Mouse (Mus musculus) cerebellum, postnatal 10 days (tissue): Measurements from ENCODE around the gene Ros1.
A peak's percentile ranks its signal among the peaks of the same experiment; 100 is the strongest.

Experiments
- DNase-seq, 2 experiments: peaks; one replicate each; pipeline ENCODE4 v3.0.0; 2021; ENCODE audit warnings: mixed read lengths in 2 of 2

The Ros1 gene

DNA sequence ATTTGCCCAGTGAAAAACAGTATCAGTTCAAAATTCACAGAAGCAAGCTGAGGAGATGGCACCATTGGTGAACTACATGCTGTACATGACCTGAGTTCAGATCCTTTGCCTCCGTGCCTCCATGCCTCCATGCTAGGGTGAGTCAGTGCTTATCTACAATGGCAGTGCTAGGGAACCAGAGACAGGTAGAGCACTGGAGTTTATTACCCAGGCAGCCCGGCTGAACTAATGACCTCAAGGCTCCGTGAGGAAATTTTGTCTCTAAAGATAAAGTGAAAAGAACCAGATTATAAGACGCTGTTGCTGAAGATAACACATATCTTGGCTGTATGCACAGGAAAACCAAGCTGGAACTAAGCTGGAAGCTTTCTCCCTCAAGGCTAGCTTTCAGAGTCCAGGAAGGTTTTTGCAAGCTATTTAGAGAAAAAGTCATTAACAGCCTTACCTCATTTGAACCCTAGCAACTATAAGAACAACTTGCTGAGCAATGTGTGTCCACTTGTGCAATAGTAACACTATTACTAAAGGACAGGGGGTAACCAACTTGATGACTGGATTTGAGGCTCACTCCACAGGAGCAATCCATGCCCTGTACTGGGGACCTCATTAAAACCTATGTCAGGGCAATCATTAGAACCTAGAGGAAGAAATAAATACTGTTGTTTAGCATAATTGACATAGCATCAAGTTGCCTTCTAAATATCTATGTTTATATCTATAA lies 61.5 kb downstream of the Ros1 start:
- no peak for DNase-seq

DNA sequence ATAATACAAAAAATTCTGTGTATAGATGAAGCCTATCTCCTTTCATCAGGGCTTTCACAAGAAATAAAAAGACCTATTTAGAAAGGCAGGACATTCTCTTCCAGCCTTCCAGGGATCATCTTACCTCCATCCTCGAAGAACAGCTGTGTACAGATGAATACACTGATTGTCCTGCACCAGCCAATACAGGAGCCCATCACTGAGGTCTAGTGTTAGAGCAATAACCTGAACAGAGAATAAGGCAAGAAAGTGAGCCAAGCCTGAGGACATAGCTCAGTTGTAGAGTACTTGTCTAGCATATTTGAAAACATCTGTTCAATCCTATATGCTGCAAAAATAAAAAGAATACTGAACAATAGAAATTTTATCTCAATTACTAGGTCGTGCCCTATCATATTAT lies 64.3 kb downstream of the Ros1 start:
- DNase-seq = no peak

DNA sequence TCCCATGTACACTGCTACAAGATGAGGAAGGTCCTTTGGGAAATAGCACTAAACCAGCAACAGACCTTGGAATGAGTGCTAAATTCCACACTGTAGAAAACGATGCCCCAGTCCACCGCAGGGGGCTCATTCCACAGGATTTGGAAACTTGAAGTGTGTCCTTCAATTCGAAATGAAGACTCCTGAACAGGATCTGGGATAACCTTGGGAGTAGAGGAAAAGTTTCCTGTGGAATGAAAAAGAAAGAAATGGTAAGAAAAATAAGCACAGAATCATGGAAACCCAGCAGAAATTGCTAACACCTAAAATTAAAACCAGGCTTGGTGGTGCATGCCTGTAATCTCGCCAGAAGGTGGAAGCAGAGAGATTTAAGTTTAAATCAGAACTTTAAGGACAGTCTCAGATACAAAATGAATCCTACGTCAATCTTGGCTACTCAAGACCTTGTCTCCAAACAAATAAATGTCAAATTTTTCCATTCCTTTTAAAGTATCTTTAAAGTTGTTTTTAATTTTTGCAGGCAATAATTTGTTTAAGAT lies 66.1 kb downstream of the Ros1 start:
- peak in 1 of 2 experiments; percentile 1 for DNase-seq

DNA sequence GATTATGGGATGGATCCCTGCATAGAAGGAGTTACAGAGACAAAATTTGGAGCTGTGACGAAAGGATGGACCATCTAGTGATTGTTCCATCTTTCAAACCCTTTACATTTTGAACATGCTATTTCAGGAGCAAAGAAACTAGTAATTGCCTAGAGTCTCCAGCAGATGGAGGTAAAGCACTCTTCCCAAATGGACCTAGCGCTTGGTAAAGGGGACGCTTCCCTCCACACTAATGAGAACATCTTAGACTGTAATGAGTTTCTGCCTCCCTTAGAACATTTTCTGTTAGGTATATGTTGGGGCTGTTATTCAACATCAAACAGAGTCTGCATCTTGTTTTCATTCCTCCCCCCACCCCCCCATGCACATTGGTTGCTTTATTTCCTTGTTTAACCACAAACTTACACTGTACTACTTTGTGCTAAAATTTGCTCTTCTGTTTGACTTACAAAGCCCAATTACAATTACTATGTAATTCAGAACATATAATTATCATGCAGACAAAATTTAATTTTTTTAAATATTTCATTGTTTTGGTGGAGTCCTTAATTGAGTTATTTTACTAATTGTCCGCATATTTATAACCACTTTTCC lies 88.8 kb downstream of the Ros1 start:
- DNase-seq = peak; percentile 56 to 72

- no peak for DNase-seq
These were observed 93.8 kb downstream of the Ros1 start for GRCm38 (mm10) chr10:52101273-52101672.

- DNase-seq = peak; percentile 77 to 79
These were observed 102.9 kb downstream of the Ros1 start for GRCm38 (mm10) chr10:52092181-52092580.

DNA sequence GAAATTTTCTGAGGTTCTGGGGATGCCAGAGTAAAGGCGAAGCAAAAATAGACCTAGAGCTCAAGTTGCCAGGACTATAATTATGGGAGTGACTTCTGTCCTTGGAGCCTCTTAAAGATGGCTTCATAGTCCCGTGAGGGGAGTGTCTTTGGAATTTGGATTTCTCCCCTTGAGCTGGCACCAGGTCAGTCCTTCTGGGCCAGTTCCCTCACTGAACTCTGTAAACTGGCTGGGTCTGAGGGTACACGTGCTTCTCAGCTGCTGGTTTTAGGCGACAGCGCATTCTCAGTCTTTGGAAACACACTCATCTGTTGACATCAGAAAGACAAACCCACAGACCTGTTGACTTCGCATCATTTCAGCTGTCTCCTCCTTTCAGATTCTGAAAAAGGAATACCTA lies 108.4 kb downstream of the Ros1 start:
- DNase-seq = no peak

GRCm38 (mm10) chr10:52072482-52072881 lies 122.6 kb downstream of the Ros1 start:
- peak; percentile 77 to 78 for DNase-seq

GRCm38 (mm10) chr10:52048287-52048686 lies 146.8 kb downstream of the Ros1 start:
- DNase-seq = no peak

- DNase-seq = no peak
These were observed 152.0 kb downstream of the Ros1 start for GRCm38 (mm10) chr10:52043086-52043485.

GRCm38 (mm10) chr10:52039392-52039791 lies 155.7 kb downstream of the Ros1 start:
- DNase-seq = no peak

GRCm38 (mm10) chr10:52033729-52034128 lies 161.3 kb downstream of the Ros1 start:
- DNase-seq = no peak

DNA sequence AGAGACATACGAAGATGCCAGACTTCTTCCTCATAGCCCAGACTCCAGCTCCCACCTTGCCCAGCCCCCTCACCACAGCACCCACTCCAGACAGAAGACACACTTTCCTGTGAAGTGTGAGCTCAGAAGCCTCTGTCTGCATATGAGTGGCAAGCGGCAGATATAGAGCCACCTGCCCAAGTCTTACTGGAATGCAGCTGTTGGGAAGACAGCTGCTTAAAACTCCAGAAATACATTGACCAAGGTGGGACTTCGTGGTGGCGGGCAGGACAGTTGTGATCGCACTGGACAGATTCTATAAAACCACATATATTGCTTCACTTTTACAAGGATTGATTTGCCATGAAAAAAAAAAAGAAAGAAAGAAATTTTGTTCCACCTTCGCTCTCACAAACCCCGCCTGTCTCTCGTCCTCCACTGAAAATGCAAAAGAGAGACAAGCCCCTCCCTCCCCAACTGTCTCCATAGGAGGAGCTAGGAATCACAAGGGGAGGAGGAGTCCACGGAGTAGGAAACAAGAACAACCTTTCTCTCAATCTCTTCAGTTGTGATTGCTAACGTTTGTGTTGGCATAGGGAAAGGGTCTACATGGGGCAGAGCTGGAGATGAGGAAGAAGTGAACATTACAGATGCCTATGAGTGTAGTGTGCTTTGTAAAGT lies 165.5 kb downstream of the Ros1 start:
- DNase-seq = peak in 1 of 2 experiments; percentile 5

DNA sequence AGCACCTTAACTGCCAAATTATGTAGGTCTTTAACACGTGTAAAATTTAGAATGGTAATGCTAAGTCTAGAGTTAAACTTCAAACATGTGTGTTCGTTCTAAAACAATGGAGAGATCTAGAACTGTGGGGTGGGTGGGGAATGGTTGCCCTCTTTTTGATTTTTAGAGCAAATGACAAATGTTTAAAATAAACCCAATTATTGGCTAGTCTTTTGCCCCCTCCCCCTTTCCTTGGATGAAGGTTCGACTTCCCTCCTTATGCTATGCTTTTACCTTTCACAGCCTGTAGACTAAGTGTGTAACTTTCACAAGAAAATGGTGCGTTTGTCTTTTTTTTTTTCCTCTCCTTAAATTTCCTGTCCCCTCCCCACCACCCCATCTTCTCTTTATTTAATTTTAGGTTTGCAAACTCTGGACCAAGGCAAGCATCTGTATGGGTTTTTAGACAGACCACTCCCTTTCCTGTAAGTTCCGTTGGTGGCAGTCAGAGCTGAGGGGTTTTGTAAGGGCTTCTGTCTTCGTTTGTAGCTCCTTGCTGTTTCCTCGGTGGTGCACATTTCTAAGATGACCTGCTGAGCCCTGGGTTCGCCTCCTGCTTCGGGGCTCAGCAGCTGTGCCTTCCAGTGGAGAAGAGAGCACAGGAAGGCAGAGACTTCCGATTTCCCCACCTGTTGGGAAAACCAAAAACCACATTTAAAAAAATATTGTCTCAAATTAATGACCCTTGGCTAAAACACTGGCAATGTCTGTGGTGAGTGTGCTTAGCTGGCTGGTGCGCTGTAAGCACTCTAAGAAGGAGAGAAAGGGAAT lies 166.3 kb downstream of the Ros1 start:
- no peak for DNase-seq

- DNase-seq = peak; percentile 34 to 38
These were observed 167.6 kb downstream of the Ros1 start for GRCm38 (mm10) chr10:52027161-52028035.

DNA sequence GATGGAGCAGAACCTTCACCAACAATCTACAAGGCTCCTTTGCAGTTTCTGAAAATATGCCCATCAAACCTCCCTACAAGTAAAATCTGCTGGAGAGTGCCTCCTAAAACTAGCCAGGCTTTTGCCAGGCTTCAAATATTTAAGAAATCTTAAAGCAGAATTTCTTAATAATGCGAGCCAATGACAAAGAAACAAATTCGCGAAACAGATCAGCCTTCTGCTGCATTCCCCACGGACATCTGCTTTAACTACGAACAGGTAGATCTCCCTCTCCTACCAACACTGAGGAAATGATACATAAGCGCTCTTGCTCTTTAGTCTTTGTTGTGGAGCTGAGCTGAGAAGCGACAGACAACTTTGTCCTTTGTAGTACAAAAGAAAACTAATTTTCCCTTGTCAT lies 169.2 kb downstream of the Ros1 start:
- DNase-seq = no peak

GRCm38 (mm10) chr10:52025291-52025690 lies 169.8 kb downstream of the Ros1 start:
- no peak for DNase-seq

- DNase-seq = no peak
These were observed 171.0 kb downstream of the Ros1 start for GRCm38 (mm10) chr10:52024053-52024410.

DNA sequence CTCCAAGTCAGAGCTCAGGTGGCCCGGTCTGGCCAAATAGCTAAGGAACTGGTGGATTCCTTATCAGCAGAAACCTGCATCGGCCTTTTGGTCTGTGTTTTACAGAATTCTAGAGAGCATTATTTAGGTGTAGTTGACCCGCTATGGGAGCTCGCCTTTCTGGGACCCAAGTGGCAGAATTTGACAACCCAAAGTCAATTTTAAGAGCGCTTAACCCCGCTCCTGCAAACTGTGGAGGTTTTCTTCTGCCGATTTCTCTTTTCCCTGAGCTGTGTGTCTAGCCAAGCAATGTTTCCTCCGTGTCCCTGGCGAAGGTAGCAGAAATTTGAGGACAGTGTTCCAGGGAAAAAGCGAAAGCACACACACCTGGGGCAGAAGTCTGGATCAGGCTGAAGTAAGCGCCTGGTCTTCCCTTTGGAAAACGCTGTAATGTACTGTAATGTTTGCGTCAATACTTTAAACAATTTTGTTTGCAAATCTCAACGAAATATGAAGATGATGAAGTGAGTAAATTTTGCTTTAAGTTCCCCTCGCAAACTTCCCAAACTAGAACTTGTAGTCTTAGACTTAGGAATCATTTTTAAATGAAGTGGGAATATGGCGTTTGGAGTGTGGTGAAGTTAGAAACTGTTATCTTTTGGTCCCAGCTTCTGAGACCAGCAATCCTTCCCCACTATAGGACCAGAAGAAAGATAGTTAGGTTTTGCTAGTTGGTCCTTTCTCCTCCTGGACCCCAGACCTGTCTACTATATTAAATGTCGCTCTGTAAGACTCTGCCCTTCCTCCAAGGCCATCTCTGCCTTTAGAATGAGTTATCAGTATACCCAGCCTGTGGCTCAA lies 171.6 kb downstream of the Ros1 start:
- DNase-seq = peak; percentile 9 to 19

DNA sequence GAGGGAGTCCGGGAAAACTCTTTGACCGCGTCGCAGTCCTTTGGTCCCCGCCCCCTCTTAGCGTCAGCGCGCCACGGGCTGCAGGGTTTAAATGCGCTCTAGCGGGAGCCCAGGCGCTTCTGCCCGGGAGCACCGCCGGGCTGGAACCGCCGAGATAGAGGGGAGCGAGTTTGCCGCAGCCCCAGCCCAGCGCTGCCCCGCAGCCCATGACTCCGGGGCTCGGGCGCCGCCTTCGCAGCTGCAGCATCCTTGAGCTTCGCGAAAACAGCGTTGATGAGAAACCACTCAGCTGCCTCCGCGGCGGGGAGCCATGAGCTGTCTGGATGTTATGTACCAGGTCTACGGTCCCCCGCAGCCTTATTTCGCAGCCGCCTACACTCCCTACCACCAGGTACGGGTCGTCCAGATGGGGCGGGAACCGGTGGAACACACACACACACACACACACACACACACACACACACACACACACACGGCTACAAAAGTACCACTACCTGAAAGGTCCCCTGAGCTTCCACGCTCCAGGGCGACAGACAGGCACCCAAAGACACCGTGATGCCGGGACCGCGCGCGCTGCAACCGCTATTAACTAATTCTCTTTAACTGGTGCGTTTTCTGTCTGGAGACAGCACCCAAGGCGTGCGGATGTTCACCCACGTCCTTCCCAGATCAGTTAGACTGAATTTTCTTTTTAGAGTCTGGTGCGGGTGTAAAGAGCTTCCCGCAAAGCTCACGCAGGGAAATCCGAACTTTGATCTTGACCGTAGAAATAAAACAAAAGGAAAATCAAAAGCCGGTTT lies 172.4 kb downstream of the Ros1 start, which contains the start of gene Vgll2:
Vgll2 (plus strand) TSS at position 90 of the 800 bp plus-strand sequence.
- peak; percentile 53 to 55 for DNase-seq
